Mouse (Mus musculus) heart, adult 2 months (tissue): ENCODE data around the gene Selenoo.

Experiments
- EP300 ChIP-seq: fragments of 200-500 bp; IDR thresholded peaks from 2 replicates; pipeline ENCODE4 v1.6.1; 2011; ENCODE audit warnings: low read depth, low read length, control low read depth; ENCODE audit not compliant: insufficient read depth
- POLR2A ChIP-seq: fragments of 200-500 bp; IDR thresholded peaks from 2 replicates; pipeline ENCODE4 v1.6.1; 2011; ENCODE audit warnings: mild to moderate bottlenecking, low read depth, low read length, control low read depth; ENCODE audit not compliant: insufficient read depth

GRCm38 (mm10) chr15:89147456-89147855, 58.6 kb downstream of the Selenoo start:
- TF ChIP-seq POLR2A (no peak), EP300 (no peak)
